Mouse (Mus musculus) liver, embryonic 13.5 days (tissue): ENCODE data around the gene Rabac1. TPM values are rescaled to one million over a fixed set of nuclear protein-coding genes. Genes with fewer than 3 reads are reported as not detected.

ENCODE experiments used
- ATAC-seq: fragments of 200-750 bp; cut with Nextera tagmentation; 2 replicates; pipeline ENCODE4 v1.8.0; 2017; ENCODE audit warnings: low read depth, mild to moderate bottlenecking, moderate number of reproducible peaks, moderate library complexity
- DNase-seq: peaks from one replicate; pipeline ENCODE4 v3.0.0; 2022
- H3K27ac ChIP-seq: fragments of 300-500 bp; sonication (generic); 2 replicates; pipeline ENCODE4 v1.5.1; 2015; ENCODE audit warnings: moderate library complexity, mild to moderate bottlenecking, inconsistent platforms
- H3K27me3 ChIP-seq: fragments of 300-500 bp; sonication (generic); 2 replicates; pipeline ENCODE4 v1.6.1; 2015; ENCODE audit warnings: mild to moderate bottlenecking, inconsistent platforms
- H3K36me3 ChIP-seq: fragments of 300-500 bp; sonication (generic); 2 replicates; pipeline ENCODE4 v1.6.1; 2015; ENCODE audit warnings: mild to moderate bottlenecking, inconsistent platforms
- H3K4me1 ChIP-seq: fragments of 300-500 bp; sonication (generic); replicated peaks from 2 replicates; pipeline ENCODE4 v1.6.1; 2015; ENCODE audit warnings: inconsistent platforms
- H3K4me2 ChIP-seq: fragments of 300-500 bp; sonication (generic); 2 replicates; pipeline ENCODE4 v1.6.1; 2015; ENCODE audit warnings: inconsistent platforms, mild to moderate bottlenecking, moderate library complexity
- H3K4me3 ChIP-seq: fragments of 300-500 bp; sonication (generic); replicated peaks from 2 replicates; pipeline ENCODE4 v1.5.1; 2015; ENCODE audit warnings: mild to moderate bottlenecking, inconsistent platforms
- H3K9ac ChIP-seq: fragments of 300-500 bp; sonication (generic); 2 replicates; pipeline ENCODE4 v1.6.1; 2015; ENCODE audit warnings: mild to moderate bottlenecking, inconsistent platforms
- H3K9me3 ChIP-seq: fragments of 300-500 bp; sonication (generic); replicated peaks from 2 replicates; pipeline ENCODE4 v1.6.1; 2016; ENCODE audit warnings: inconsistent platforms
- WGBS: fragments of 180-500 bp; shearing (Covaris S2); methylation state at CpG from one replicate; pipeline ENCODE4 v1.1.7; 2015; ENCODE audit not compliant: insufficient replicate concordance; 5-methylcytosine and 5-hydroxymethylcytosine counted together
- polyA plus RNA-seq: library from polyadenylated mRNA; unstranded; fragments of >200 nt; fragmentation: Nextera tagmentation; extraction: Ambion mirVana; gene quantifications from 2 replicates; pipeline ENCODE4 v1.2.1, GENCODE M21; 2015

Rabac1 gene
- polyA plus RNA-seq, 1 experiment from 2014 or later, result 59.5 TPM

DNA sequence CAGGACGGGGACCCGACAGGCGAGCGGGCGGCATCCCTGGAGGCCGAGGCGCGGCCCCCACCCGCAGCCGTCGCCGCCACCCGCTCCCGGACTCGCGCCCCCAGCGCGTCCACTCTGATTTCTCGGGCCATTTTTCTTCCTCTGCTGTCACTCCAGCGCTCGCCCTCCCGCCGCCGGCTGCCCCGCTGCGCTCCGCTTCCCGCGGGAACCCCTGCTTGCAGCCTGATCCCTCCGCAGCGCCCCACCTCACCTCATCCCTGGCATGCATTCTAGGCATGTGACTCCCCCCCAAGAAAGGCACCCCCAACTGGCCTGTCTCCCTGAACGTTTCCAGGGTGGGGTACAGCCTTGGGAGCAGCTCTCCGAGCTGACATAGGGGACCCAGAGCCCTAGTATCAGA is 17.3 kb downstream of the Rabac1 start:
- Histone ChIP-seq H3K9me3 (no peaks in the 10 kb centered on the region), H3K27ac (no peak overlapping the region), H3K27me3 (peaks cover 73% of the 10 kb centered on the region), H3K4me3 (no peak overlapping the region), H3K9ac (no peak overlapping the region), H3K36me3 (no peaks in the 10 kb centered on the region), H3K4me1 (no peaks in the 10 kb centered on the region), H3K4me2 (0 out of 2 replicates have a peak overlapping the region, but pooled peaks have one; percentile 14)
- WGBS, result 11% methylated on average over 30 of the region's 33 CpGs
- DNase-seq, result no peak
- ATAC-seq, result no peak

DNA sequence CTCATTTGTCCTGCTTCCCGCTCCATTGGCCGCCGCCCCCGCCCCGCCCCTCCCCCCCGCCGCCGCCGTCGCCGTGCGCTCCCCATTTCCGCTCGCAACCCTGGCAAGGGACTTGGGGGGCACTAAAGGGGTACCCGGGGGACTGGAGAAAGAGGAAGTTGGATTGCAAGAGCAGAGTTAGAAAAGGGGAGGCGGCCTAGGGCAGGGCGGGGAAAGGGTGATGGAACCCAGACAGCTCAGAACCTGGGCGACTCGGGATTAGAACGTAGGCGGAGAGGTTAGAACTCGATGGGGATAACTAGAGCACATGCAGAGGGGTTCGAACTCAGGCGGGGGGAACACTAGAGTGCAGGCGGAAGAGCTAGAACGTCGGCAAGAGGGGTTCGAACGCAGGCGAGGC is 18.1 kb downstream of the Rabac1 start:
- Histone ChIP-seq H3K9me3 (no peaks in the 10 kb centered on the region), H3K4me2 (peak overlapping the region; percentile 51), H3K27me3 (peaks cover 81% of the 10 kb centered on the region), H3K4me1 (no peaks in the 10 kb centered on the region), H3K4me3 (peak overlapping the region; percentile 34), H3K36me3 (no peaks in the 10 kb centered on the region), H3K9ac (no peak overlapping the region), H3K27ac (no peak overlapping the region)
- no peak for ATAC-seq
- WGBS, result 2% methylated on average over 30 of the region's 30 CpGs
- DNase-seq, result no peak

DNA sequence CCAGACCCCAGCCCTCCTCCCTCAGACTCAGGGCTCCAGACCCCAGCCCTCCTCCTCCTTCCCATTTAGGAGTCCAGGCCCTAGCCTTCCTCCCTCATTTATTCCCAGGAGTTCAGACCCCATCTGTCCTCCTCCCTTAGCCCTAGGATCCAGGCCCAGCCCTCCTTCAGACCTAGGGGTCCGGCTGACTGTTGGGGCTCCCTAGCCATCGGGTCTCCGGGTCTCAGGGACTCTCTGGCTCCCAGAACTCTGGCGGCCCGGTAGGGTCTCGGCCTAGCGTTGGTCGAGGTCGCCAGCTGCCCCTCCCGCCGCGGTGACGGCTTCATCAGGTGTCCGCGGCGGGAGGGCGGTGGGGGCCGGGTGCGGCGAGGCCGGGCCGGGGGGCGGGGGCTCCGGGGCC is 18.6 kb downstream of the Rabac1 start:
- DNase-seq, result no peak
- Histone ChIP-seq H3K4me1 (no peaks in the 10 kb centered on the region), H3K27ac (no peak overlapping the region), H3K4me2 (peak overlapping the region; percentile 51), H3K9ac (no peak overlapping the region), H3K27me3 (peaks cover 85% of the 10 kb centered on the region), H3K36me3 (no peaks in the 10 kb centered on the region), H3K4me3 (peak overlapping the region; percentile 34), H3K9me3 (no peaks in the 10 kb centered on the region)
- ATAC-seq, result no peak
- WGBS, result 3% methylated on average over 24 of the region's 24 CpGs

DNA sequence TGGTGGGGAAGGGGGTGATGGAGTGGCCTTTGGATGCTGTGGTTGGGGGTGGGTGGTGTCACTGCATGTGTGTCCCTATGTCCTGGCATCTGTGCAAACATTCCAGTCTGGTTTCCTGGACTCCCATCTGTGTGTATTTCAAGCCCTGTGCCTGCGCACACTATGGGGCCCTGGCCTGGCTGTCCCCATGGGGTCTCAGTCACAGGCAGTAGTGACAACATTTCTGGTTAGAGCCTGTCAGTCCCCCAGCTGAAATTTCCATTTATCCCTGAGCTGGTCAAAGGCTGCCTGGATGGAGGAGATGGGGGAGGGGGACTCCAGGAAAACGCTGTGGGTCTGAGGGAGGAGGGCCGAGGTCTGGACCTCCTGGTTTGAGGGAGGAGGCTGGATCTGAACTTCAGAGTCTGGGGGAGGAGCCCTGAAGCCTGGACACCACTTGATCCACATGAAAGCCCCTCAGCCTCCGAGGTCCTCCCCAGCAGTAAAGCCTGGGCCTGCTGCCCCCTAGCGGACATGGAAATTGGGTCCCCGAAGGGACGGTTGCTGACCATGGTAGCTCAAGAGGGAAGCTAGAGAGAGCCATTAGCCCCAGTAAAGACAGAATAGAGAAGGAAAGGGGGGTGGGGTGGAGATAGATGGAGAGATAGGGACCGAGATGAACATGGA is 22.5 kb downstream of the Rabac1 start:
- H3K27ac ChIP-seq, result no peak overlapping the region
- DNase-seq (peak; percentile 39), ATAC-seq (0 out of 2 replicates have a peak, but pooled peaks have one; percentile 23)
- 3% methylated on average over 8 of the region's 8 CpGs for WGBS
- no peaks in the 10 kb centered on the region for H3K9me3 ChIP-seq
- H3K27me3 ChIP-seq, result peaks cover 100% of the 10 kb centered on the region
- no peak overlapping the region for H3K4me2 ChIP-seq
- H3K9ac ChIP-seq, result no peak overlapping the region
- H3K4me3 ChIP-seq, result no peak overlapping the region
- H3K36me3 ChIP-seq, result no peaks in the 10 kb centered on the region
- H3K4me1 ChIP-seq, result no peaks in the 10 kb centered on the region

DNA sequence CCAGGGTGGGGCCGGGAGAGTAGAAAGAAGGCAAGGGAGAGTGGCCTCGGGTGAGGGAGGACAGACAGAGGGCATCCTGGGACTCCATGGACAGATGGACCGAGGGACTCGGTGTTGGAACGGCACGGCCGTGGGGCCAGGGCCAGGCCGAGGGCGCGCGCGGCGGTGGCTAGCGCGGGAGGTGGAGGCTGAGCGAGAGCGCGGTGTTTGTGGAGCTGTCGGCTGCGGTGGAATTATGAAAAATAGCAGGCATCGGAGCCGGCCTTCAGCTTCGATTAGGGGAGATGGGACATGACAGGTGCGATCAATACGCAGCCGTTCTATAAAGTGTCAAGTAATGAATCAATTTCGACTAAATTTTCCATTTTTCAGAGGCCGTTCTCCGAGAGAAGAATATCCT is 23.8 kb downstream of the Rabac1 start:
- ATAC-seq (no peak), DNase-seq (no peak)
- Histone ChIP-seq H3K4me2 (no peak overlapping the region), H3K27ac (no peak overlapping the region), H3K4me1 (peaks cover 7% of the 10 kb centered on the region; the same call in 1 of the 2 replicates), H3K36me3 (no peaks in the 10 kb centered on the region), H3K27me3 (peaks cover 100% of the 10 kb centered on the region), H3K4me3 (no peak overlapping the region), H3K9ac (no peak overlapping the region), H3K9me3 (no peaks in the 10 kb centered on the region)
- WGBS, result 6% methylated on average over 29 of the region's 29 CpGs

DNA sequence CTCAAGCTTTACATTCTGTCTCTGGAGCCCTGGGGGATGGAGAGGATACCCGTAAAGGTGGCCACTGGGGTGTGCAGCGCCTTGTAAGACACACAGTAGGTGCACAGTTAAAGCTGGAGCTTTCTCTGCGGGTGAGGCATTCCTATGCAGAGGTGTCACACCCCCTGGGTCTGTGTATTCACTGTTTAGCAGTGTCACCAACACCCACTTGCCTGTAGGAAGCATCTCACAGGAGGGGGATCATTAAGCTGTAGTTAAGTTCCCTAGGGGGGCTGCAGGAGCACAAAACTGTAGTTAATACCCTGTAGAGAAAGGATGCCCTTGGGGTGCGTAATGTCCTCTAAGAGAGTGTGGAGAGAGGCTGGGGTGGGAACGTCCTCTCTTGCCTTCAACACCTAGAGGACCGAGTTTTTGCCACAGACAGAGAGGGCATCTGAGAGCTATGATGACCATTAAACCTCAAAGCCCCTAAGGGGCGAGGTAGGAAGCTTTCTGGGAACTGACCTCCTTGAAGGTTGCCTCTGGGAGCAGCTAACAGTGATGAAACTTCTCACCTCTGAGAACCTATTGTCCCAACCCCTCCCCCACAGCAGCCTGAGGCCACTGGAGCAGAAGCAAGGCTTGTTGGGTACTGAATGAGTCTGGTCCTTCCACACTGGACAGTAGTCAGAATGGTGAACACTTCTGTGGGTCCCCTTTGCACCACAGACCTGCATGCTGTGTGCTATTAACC is 25.1 kb downstream of the Rabac1 start:
- peaks cover 7% of the 10 kb centered on the region; the same call in 1 of the 2 replicates for H3K4me1 ChIP-seq
- H3K4me2 ChIP-seq, result no peak overlapping the region
- 3% methylated on average over 7 of the region's 7 CpGs for WGBS
- no peaks in the 10 kb centered on the region for H3K9me3 ChIP-seq
- H3K9ac ChIP-seq, result no peak overlapping the region
- DNase-seq (no peak), ATAC-seq (no peak)
- H3K36me3 ChIP-seq, result no peaks in the 10 kb centered on the region
- H3K4me3 ChIP-seq, result no peak overlapping the region
- H3K27me3 ChIP-seq, result peaks cover 100% of the 10 kb centered on the region
- no peak overlapping the region for H3K27ac ChIP-seq

DNA sequence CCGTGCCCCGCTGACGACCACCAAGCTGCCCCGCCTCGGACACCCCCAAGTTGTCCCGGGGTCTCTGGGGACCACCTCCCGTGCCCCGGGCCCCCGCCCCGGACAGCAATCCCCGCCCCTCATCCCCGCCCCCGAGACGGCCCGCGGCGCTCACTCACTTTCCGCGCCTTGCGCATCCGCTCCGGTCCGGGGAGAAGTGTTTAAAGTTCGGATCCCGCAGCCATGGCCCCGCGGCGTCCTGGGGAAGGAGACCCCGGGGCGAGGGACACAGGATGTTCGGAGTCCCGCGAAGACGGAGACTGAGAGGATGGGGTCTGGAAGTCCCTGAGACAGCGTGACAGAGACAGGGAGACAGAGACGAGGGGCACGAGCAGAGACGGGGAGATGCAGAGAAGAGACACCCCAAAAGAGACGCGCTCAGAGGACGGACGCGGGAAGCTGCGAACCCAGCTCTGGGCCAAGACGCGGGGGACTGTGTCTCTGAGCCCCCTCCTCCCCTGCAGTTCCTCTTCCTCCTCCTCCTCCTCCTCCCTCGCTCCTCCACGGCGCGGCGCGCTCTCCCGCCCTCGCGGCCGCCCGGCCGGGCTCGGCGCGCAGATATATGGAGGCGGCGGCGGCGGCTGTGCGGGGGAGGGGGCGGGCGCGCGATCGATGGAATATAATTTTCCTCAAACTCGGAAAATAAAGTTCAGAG is 28.1 kb downstream of the Rabac1 start, which contains the start of gene Gm4881:
Gene Gm4881, minus strand, starts transcription at position 238 of the 694 bp plus-strand sequence.
- 2% methylated on average over 67 of the region's 72 CpGs for WGBS
- peaks cover 7% of the 10 kb centered on the region; the same call in 1 of the 2 replicates for H3K4me1 ChIP-seq
- peaks cover 100% of the 10 kb centered on the region for H3K27me3 ChIP-seq
- DNase-seq (no peak), ATAC-seq (no peak)
- H3K4me2 ChIP-seq, result peak within 1 kb of the TSS; percentile 48
- no peak within 1 kb of the TSS for H3K9ac ChIP-seq
- peak within 1 kb of the TSS; percentile 33 for H3K4me3 ChIP-seq
- no peaks in the 10 kb centered on the region for H3K9me3 ChIP-seq
- H3K27ac ChIP-seq, result no peak within 1 kb of the TSS
- no peaks in the 10 kb centered on the region for H3K36me3 ChIP-seq

DNA sequence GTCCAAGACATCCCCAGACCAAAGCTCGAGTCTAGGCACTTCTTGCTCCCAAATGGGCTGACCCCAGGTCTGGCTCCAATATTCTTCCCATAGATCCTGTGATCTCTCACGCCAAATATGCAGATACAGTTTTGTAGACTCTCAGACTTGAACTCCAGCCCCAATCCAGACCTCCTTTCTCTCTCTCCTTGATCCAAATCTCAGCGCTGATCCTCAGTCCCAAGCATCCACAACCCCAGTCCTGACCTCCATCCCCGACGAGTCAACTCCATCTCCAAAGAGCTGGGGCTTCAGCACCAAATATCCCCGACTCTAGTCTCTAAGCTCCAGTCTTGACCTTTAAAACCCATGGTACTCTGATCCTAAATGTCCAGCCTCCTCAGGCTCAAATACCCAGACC is 28.9 kb downstream of the Rabac1 start:
- no peak overlapping the region for H3K9ac ChIP-seq
- no peak overlapping the region; the same call in 1 of the 2 replicates for H3K4me3 ChIP-seq
- H3K4me1 ChIP-seq, result peaks cover 7% of the 10 kb centered on the region; the same call in 1 of the 2 replicates
- H3K27me3 ChIP-seq, result peaks cover 99% of the 10 kb centered on the region
- H3K4me2 ChIP-seq, result no peak overlapping the region
- no peak for ATAC-seq
- H3K27ac ChIP-seq, result no peak overlapping the region
- no peaks in the 10 kb centered on the region for H3K36me3 ChIP-seq
- H3K9me3 ChIP-seq, result no peaks in the 10 kb centered on the region
- DNase-seq, result no peak
- 7% methylated on average over 6 of the region's 6 CpGs for WGBS

DNA sequence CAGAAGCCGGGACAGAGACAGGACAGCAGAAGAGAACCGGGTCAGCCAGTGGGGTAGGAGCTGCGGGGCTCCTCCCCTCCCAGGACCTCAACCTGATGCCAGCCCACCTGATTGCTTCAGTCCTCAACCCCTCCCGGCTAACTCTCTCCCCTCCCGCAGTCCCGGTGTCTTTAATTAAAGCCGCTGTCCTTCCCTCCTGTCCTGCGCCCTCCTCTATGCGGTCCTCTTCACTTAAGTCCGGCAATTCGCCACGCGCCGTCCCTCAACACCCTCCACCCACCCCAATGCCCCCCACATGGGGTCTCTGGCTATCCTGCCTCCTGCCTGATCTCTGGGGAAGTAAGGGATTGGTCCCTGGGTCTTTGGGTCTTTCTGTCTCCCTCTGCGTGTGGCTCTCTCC is 40.9 kb downstream of the Rabac1 start:
- Histone ChIP-seq H3K27me3 (peaks cover 84% of the 10 kb centered on the region), H3K9me3 (no peaks in the 10 kb centered on the region), H3K4me1 (no peaks in the 10 kb centered on the region), H3K4me2 (no peak overlapping the region), H3K4me3 (no peak overlapping the region), H3K9ac (no peak overlapping the region), H3K27ac (no peak overlapping the region), H3K36me3 (peaks cover 8% of the 10 kb centered on the region)
- DNase-seq (no peak), ATAC-seq (no peak)
- 3% methylated on average over 15 of the region's 15 CpGs for WGBS

DNA sequence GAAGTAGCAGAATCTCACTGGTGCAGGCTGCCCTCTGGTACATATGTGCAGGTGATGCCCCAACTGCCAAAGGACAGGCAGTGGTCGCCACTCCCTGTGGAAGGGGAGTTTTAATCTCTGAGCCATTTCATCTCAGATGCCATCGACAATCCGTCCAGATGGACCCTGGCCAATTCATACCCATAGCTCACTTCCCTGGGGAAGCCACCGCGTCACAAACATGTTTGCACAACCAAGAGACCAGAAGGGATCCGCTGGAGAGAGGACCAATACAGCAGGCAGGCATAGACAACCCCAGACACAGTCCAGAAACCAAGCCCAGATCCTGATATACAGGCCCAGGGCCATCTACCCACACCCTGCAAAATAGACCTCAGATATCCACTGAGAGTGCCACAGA is 42.1 kb downstream of the Rabac1 start:
- Histone ChIP-seq H3K27ac (no peak overlapping the region), H3K27me3 (peaks cover 72% of the 10 kb centered on the region), H3K36me3 (peaks cover 20% of the 10 kb centered on the region), H3K9ac (no peak overlapping the region), H3K4me1 (no peaks in the 10 kb centered on the region), H3K4me3 (no peak overlapping the region), H3K4me2 (no peak overlapping the region), H3K9me3 (no peaks in the 10 kb centered on the region)
- 44% methylated on average over 6 of the region's 6 CpGs for WGBS
- ATAC-seq (no peak), DNase-seq (no peak)
